Mouse (Mus musculus) right cerebral cortex, adult 2 months (tissue): ENCODE data around the gene Zfp934.
"Not testable (repeated sequence)": the region's sequence is repeated elsewhere in the genome, so short reads cannot be mapped to it uniquely, and the experiment has no call there.

Experiments
- DNase-seq, 2 experiments: peaks; one replicate each; pipeline ENCODE4 v3.0.0; 2021 to 2022; ENCODE audit warnings: low spot score in 2 of 2

Gene Zfp934

GRCm38 (mm10) chr13:62571099-62571498 is at the start of gene Zfp934:
Gene Zfp934 (minus strand): TSS chr13:62571199.
- DNase-seq: not testable (repeated sequence)

GRCm38 (mm10) chr13:62617449-62617848 is 46.5 kb upstream of the Zfp934 start:
- not testable (repeated sequence) for DNase-seq

DNA sequence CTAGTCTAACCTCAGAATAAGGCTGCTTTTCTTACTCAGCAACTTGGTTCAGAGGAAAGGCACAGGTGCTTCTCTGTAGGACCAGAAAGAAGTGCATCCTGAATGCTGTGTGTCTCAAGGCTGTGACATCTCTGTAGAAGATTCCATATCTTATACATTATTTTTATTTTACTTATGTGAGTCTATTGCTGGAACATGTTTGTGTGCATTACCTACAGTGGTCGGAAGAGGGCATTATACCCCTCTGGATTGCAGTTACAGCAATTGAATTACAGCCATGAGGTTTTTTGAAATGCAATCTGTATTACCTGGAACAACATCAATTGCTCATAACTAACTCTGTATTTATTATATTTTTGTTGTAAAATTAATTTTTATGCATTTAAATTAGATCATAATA is 9.3 kb downstream of the Zfp934 start:
- DNase-seq: peak; percentile 2 to 3

DNA sequence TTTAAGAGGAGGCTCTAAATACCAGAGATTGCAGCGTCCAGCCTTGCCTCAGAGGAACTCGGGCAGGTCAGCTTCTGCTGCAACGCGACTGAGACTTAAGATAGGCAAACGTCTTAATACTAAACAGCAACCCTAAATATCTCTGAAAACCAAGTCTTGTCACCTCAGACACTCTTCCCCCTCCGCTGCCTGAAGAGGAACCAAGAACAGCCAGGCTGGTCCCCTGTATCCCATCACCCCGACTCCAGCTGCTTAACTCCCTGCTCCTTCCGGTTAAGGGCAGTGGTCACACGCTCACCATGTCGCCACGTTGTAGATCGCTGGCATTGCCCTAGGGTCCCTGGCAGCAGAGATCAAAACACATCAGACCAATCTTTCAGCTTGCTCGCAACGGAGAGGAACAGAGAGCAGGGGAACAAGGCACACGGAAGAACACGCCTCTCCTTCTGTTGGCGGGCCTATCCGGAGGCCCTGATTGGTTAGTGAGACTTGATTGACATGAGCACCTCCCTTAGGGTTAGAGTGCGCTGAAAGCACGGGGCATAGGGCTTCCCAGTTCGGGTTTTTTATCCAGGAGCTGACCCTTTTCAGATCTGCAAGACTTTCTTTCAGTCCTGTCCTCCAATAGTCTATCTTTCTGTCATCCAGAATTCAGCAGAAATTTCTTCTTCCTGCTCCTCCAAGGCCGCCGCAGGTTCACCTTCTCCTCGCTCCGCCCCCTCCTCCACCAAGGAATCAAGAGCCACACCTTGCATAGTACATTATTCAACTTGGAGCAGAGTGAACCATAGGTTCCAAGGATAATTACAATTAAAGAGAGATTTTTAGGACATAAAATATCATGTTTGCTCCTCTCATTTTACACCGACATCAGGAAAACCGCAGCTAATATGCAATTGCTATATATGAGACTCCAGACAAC is 12.5 kb downstream of the Zfp934 start, which contains the start of gene Zfp935:
Zfp935 (minus strand) TSS at position 323 of the 922 bp plus-strand sequence.
- peak; percentile 69 to 75 for DNase-seq

GRCm38 (mm10) chr13:62530129-62530528 is 40.9 kb downstream of the Zfp934 start:
- not testable (repeated sequence) for DNase-seq

DNA sequence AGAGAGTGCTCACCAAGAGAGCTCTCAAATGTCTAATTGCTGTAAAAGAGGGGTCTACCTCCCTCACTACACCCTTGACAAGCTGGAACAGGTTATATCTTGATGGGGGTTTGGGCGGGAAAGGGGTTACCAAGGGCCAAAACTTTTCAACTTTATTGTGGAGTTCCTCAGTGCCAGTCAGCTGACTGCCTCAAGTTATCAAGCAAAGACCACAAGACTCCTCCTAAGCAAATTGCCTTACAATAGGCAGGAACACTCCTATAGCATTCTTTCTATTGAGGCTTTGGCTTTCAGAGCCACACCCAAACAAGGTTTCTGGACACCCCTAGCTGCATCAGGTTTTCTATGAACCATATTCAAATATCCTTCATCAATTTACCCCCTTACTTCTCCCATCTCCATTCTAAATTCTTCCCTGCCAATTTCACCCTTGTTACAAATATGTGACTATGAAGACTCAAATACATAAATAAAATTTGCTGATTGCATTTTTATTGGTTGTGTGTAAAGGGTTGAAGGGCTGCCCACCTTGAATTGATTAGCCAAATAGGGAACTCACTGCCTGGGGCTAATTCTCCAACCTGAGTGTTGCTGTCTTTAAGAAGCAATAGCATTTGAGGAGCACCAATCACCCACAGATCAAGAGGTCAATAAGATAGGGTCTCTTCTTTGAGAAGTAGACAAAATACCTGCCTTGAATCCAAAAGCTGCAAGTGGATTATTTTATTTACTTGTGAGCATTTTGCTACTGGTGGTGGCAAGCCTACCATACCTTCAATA is 60.2 kb downstream of the Zfp934 start:
- not testable (repeated sequence) for DNase-seq

- not testable (repeated sequence) for DNase-seq
Measured at GRCm38 (mm10) chr13:62472661-62473060, 98.3 kb downstream of the Zfp934 start.

DNA sequence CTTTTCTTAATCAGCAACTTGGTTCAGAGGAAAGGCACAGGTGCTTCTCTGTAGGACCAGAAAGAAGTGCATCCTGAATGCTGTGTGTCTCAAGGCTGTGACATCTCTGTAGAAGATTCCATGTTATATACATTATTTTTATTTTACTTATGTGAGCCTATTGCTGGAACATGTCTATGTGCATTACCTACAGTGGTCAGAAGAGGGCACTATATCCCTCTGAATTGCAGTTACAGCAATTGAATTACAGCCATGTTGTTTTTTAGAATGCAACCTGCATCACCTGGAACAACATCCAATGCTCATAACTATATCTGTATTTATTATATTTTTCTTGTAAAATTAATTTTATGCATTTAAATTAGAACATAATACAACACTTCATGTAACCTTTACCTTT is 101.1 kb downstream of the Zfp934 start:
- peak in 1 of 2 experiments; percentile 11 for DNase-seq

- peak; percentile 90 to 92 for DNase-seq
Measured at GRCm38 (mm10) chr13:62466424-62467334, 104.3 kb downstream of the Zfp934 start, which contains the start of gene Gm49359. Gene Gm49359 (minus strand): TSS chr13:62466832.
